Mouse (Mus musculus): ENCODE measurements around the gene Gigyf1.

The Gigyf1 gene

DNA sequence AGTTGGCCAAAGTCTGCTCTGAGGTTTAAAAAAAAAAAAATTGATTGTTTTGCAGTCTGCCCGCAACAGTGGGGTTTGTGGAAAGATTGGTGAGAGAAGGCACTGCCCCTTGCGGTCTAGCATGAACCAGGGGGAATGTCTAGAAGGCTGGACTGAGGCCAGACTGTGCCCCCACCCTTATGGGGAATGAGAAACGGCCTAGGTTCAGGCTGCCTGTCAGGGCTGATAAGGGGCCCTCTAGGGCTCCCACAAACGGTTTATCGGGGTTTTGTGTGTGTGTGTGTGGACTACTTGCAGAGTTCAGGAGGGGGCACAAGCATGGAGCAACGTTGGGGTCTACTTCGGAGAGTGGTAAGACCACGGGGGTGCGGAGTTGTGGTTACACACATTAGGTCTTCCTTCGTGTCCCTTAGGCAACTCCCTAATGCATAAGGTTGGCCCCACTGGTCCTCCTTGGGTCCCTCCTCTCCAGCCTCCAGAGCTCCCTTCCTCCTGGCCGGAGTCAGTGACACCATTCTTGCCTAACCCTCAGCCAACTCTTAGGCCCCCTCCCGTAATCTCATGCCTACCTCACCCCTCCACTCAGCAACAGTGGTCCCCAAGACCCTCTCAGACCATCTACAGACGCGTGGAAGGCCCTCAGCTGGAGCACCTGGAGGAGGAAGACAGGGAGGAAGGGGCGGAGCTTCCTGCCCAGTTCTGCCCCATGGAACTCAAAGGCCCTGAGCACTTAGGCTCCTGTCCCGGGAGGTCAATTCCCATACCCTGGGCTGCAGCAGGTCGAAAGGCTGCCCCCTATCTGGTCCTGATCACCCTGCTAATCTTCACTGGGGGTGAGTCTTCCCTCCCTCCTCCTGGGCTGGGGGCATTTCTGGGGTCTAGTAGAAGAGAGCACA, 52.6 kb downstream of the Gigyf1 start:
- DNase-seq (ENCODE audit: low read depth, low spot score) = no peak

DNA sequence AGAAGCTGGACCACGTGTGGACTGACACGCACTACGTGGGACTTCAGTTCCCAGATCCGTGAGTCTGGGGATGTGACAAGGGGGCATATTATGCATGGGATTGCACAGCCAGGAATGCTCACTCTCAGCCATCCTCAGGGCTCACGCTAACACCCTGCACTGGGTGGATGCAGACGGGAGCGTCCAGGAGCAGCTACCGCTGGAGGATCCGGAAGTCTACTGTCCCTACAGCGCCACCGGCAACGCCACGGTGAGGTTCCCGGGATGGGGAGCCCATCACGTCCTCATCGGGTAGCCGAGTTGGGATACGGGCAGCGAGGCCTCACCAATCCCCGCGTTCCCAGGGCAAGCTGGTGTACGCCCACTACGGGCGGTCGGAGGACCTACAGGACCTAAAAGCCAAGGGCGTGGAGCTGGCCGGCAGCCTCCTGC, 56.1 kb downstream of the Gigyf1 start:
- no peak for DNase-seq (ENCODE audit: low read depth, low spot score)
